Mouse (Mus musculus) embryonic facial prominence, embryonic 11.5 days (tissue): ENCODE measurements around the gene Tmem94. TPM values are rescaled to one million over a fixed set of nuclear protein-coding genes. Genes with fewer than 3 reads are reported as not detected.

Experiments used
- ATAC-seq: fragments of 200-750 bp; cut with Nextera tagmentation; replicated peaks from 2 replicates; pipeline ENCODE4 v1.8.0; 2017; ENCODE audit warnings: low read depth; ENCODE audit not compliant: insufficient number of reproducible peaks, low FRiP score, low TSS enrichment
- DNase-seq: peaks from one replicate; pipeline ENCODE4 v3.0.0-alpha.2; 2015; ENCODE audit warnings: low spot score
- H3K27ac ChIP-seq: fragments of 300-500 bp; sonication (generic); replicated peaks from 2 replicates; pipeline ENCODE4 v1.5.1; 2014; ENCODE audit warnings: mild to moderate bottlenecking, low read depth, low read length, control low read depth
- H3K27me3 ChIP-seq: fragments of 300-500 bp; sonication (generic); 2 replicates; pipeline ENCODE4 v1.6.1; 2014; ENCODE audit warnings: mild to moderate bottlenecking, low read length, moderate library complexity, mixed read lengths; ENCODE audit not compliant: control insufficient read depth, insufficient read depth
- H3K36me3 ChIP-seq: fragments of 300-500 bp; sonication (generic); replicated peaks from 2 replicates; pipeline ENCODE4 v1.6.1; 2014; ENCODE audit warnings: low read depth, mild to moderate bottlenecking, low read length, moderate library complexity, mixed read lengths; ENCODE audit not compliant: control insufficient read depth, insufficient read depth
- H3K4me1 ChIP-seq: fragments of 300-500 bp; sonication (generic); 2 replicates; pipeline ENCODE4 v1.6.1; 2014; ENCODE audit warnings: low read length, mixed read lengths; ENCODE audit not compliant: control insufficient read depth, insufficient read depth
- H3K4me2 ChIP-seq: fragments of 300-500 bp; sonication (generic); 2 replicates; pipeline ENCODE4 v1.6.1; 2014; ENCODE audit warnings: low read depth, mild to moderate bottlenecking, control low read depth, low read length, moderate library complexity
- H3K4me3 ChIP-seq: fragments of 300-500 bp; sonication (generic); 2 replicates; pipeline ENCODE4 v1.5.1; 2014; ENCODE audit warnings: low read depth, low read length, control low read depth
- H3K9ac ChIP-seq: fragments of 300-500 bp; sonication (generic); replicated peaks from 2 replicates; pipeline ENCODE4 v1.6.1; 2014; ENCODE audit warnings: mild to moderate bottlenecking, control low read depth, low read length
- H3K9me3 ChIP-seq: fragments of 300-500 bp; sonication (generic); replicated peaks from 2 replicates; pipeline ENCODE4 v1.6.1; 2016; ENCODE audit warnings: mild to moderate bottlenecking, low read length, inconsistent platforms, mixed read lengths; ENCODE audit not compliant: control insufficient read depth
- WGBS: fragments of 180-500 bp; shearing (Covaris S2); extraction: QIAGEN DNeasy Blood & Tissue Kit; methylation state at CpG from one replicate; pipeline ENCODE4 v1.1.7; 2014; 5-methylcytosine and 5-hydroxymethylcytosine counted together
- microRNA-seq: library from miRNA; unstranded; fragments of <30 nt; microRNA quantifications from one replicate; pipeline ENCODE4, GENCODE M21; 2016; ENCODE audit warnings: borderline number of aligned reads
- polyA plus RNA-seq: library from polyadenylated mRNA; unstranded; fragments of >200 nt; fragmentation: Nextera tagmentation; extraction: Ambion mirVana; gene quantifications from 2 replicates; pipeline ENCODE4 v1.2.1, GENCODE M21; 2014

Gene Tmem94
- polyA plus RNA-seq, 1 experiment from 2014 or later, result 10.3 TPM

- Histone ChIP-seq H3K4me2 (no peak overlapping the region), H3K27me3 (no peaks in the 10 kb centered on the region), H3K4me3 (no peak overlapping the region), H3K27ac (no peak overlapping the region), H3K9ac (no peak overlapping the region), H3K36me3 (no peaks in the 10 kb centered on the region), H3K9me3 (no peaks in the 10 kb centered on the region), H3K4me1 (peaks cover 5% of the 10 kb centered on the region)
- whole genome bisulfite sequencing, result 85% methylated on average over 6 of the region's 6 CpGs
- DNase-seq (no peak), ATAC-seq (no peak)
These were observed 75.8 kb downstream of the Tmem94 start for GRCm38 (mm10) chr11:115841044-115841443.

- Histone ChIP-seq H3K4me3 (no peak overlapping the region), H3K4me1 (peaks cover 5% of the 10 kb centered on the region), H3K4me2 (no peak overlapping the region; the same call in 1 of the 2 replicates), H3K36me3 (no peaks in the 10 kb centered on the region), H3K27me3 (no peaks in the 10 kb centered on the region), H3K9ac (no peak overlapping the region), H3K27ac (peak overlapping the region; percentile 47), H3K9me3 (no peaks in the 10 kb centered on the region)
- DNase-seq, result peak; percentile 35
- peak; percentile 54; the same call in 1 of the 2 replicates for ATAC-seq
- 17% methylated on average over 6 of the region's 6 CpGs for WGBS
These were observed 76.8 kb downstream of the Tmem94 start for GRCm38 (mm10) chr11:115841961-115842550.

DNA sequence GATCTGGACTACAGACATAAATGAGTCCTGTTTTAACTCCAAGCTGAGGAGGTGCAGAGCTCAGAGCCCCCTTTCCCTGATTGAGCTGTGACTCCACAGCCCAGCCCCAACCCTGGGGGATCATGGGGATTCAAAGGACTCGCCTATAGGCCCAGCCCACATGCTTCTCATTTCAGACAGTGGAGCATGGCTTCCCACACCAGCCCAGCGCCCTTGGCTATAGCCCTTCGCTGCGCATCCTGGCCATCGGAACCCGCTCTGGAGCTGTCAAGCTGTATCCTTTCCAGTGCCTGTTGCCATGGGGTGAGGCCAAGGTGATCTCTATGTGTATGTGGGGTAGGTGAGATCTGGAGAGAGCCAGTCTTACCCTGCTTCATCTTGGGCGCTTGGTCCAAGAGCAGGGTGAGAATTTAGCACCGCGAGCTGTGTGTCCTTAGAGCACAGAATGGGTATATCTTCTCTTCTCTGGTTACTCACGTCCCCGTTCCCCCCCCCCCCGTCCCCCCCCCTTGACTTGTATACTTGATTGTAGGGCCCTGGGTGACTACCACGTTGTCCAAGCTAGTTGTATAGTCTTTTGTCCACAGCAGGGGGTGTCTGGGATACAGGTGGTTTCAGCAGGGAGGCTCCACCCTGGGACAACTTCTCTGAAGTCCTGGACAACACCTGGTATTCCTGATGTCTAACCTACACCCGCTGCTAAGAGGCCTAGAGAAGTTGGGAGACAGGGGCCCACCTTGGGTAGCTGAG, 78.1 kb downstream of the Tmem94 start:
- 70% methylated on average over 14 of the region's 14 CpGs for WGBS
- Histone ChIP-seq H3K27me3 (no peaks in the 10 kb centered on the region), H3K4me1 (peaks cover 5% of the 10 kb centered on the region), H3K9ac (no peak overlapping the region), H3K36me3 (no peaks in the 10 kb centered on the region), H3K4me2 (no peak overlapping the region), H3K9me3 (no peaks in the 10 kb centered on the region), H3K4me3 (no peak overlapping the region), H3K27ac (no peak overlapping the region)
- no peak for DNase-seq
- no peak for ATAC-seq

GRCm38 (mm10) chr11:115843891-115844239, 78.6 kb downstream of the Tmem94 start:
- no peaks in the 10 kb centered on the region for H3K9me3 ChIP-seq
- no peaks in the 10 kb centered on the region for H3K27me3 ChIP-seq
- no peaks in the 10 kb centered on the region for H3K36me3 ChIP-seq
- no peak overlapping the region for H3K4me2 ChIP-seq
- H3K27ac ChIP-seq, result no peak overlapping the region
- H3K9ac ChIP-seq, result no peak overlapping the region
- WGBS, result 85% methylated on average over 5 of the region's 5 CpGs
- DNase-seq, result no peak
- no peak overlapping the region for H3K4me3 ChIP-seq
- H3K4me1 ChIP-seq, result peaks cover 5% of the 10 kb centered on the region
- no peak for ATAC-seq

GRCm38 (mm10) chr11:115844240-115844639, 79.0 kb downstream of the Tmem94 start:
- peaks cover 5% of the 10 kb centered on the region for H3K4me1 ChIP-seq
- H3K4me2 ChIP-seq, result no peak overlapping the region
- ATAC-seq, result no peak
- no peak overlapping the region for H3K9ac ChIP-seq
- no peak overlapping the region for H3K4me3 ChIP-seq
- no peaks in the 10 kb centered on the region for H3K9me3 ChIP-seq
- DNase-seq, result no peak
- H3K36me3 ChIP-seq, result no peaks in the 10 kb centered on the region
- no peak overlapping the region for H3K27ac ChIP-seq
- H3K27me3 ChIP-seq, result no peaks in the 10 kb centered on the region
- WGBS, result 64% methylated on average over 8 of the region's 8 CpGs

- Histone ChIP-seq H3K27me3 (no peaks in the 10 kb centered on the region), H3K4me3 (no peak overlapping the region)
These were observed 80.6 kb downstream of the Tmem94 start for GRCm38 (mm10) chr11:115845819-115846218.

More at GRCm38 (mm10) chr11:115845819-115846218, 80.6 kb downstream of the Tmem94 start:
- WGBS, result 91% methylated on average over 2 of the region's 2 CpGs
- Histone ChIP-seq H3K36me3 (no peaks in the 10 kb centered on the region), H3K9ac (no peak overlapping the region), H3K27ac (no peak overlapping the region), H3K4me1 (peaks cover 5% of the 10 kb centered on the region), H3K9me3 (no peaks in the 10 kb centered on the region), H3K4me2 (no peak overlapping the region)
- ATAC-seq (no peak), DNase-seq (no peak)

Small RNA genes within 50 kb of the gene (microRNA-seq; reads per million reads assigned to microRNA genes)
- not detected for gene Mir5621

Other genes with a start within 250 kb of the Tmem94 start
- gene Sumo2, start 229.2 kb upstream of the Tmem94 start, polyA plus RNA-seq, result 1,638 and 1,712 TPM in 2 replicates
- gene Nup85, start 201.0 kb upstream of the Tmem94 start, polyA plus RNA-seq, result 204 and 210 TPM in 2 replicates
- 110 and 114 TPM in 2 replicates for gene Mrps7, start 161.5 kb upstream of the Tmem94 start, polyA plus RNA-seq
- 13.6 and 17.0 TPM in 2 replicates for gene Gga3, start 161.4 kb upstream of the Tmem94 start, polyA plus RNA-seq
- 15.8 and 18.2 TPM in 2 replicates for gene Mif4gd, start 152.5 kb upstream of the Tmem94 start, polyA plus RNA-seq
- gene Slc25a19, start 137.1 kb upstream of the Tmem94 start, polyA plus RNA-seq, result 19.9 and 20.2 TPM in 2 replicates
- 59.0 and 61.8 TPM in 2 replicates for gene Grb2, start 56.8 kb upstream of the Tmem94 start, polyA plus RNA-seq
- gene Caskin2, start 48.2 kb downstream of the Tmem94 start, polyA plus RNA-seq, result 11.9 TPM in 2 replicates
- 19.8 and 22.2 TPM in 2 replicates for gene Tsen54, start 49.3 kb downstream of the Tmem94 start, polyA plus RNA-seq
- gene Llgl2, start 58.6 kb downstream of the Tmem94 start, polyA plus RNA-seq, result 4.9 and 7.5 TPM in 2 replicates
- 0.07 and 0.31 TPM in 2 replicates for gene Myo15b, start 93.0 kb downstream of the Tmem94 start, polyA plus RNA-seq
- gene Smim5, start 134.5 kb downstream of the Tmem94 start, polyA plus RNA-seq, result 1.1 and 1.4 TPM in 2 replicates
- gene Smim6, start 146.6 kb downstream of the Tmem94 start, polyA plus RNA-seq, result 0.21 TPM in 1 of 2 replicates, not detected in the other
- gene Sap30bp, start 167.8 kb downstream of the Tmem94 start, polyA plus RNA-seq, result 49.8 and 59.4 TPM in 2 replicates
- gene Recql5, start 168.0 kb downstream of the Tmem94 start, polyA plus RNA-seq, result 14.2 and 15.3 TPM in 2 replicates
- 0.83 and 0.85 TPM in 2 replicates for gene Itgb4, start 209.3 kb downstream of the Tmem94 start, polyA plus RNA-seq
- 113 and 125 TPM in 2 replicates for gene Galk1, start 247.3 kb downstream of the Tmem94 start, polyA plus RNA-seq